Mouse (Mus musculus): ENCODE data around the gene Mbnl1. TPM values are rescaled to one million over a fixed set of nuclear protein-coding genes. Genes with fewer than 3 reads are reported as not detected.

The Mbnl1 gene
- polyA plus RNA-seq, 1 experiment from 2014 or later: 169 TPM

DNA sequence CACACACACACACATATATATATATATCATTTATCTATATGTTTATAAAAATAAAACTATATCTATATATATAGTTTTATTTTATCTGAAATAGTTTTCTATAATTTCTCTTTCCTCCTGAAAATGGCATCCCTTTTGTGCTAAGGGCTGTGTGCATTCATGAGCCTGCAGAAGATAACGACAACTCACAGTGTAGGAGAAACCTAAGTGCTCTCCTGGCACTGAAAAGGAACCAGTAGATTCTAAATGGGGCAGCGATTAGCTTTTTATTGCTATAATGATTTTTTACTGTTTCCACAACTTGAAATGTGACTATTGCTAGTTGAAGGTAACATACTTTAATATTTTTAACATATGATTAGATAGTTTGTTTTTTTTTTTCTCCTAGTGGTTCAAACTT is 25.5 kb downstream of the Mbnl1 start:
- Histone ChIP-seq H3K36me3 (no peaks in the 10 kb centered on the region), H3K27ac (peak overlapping the region; percentile 100; the same call in 1 of the 2 replicates), H3K4me2 (no peak overlapping the region), H3K4me1 (peaks cover 25% of the 10 kb centered on the region), H3K27me3 (no peaks in the 10 kb centered on the region), H3K4me3 (no peak overlapping the region), H3K9ac (no peak overlapping the region), H3K9me3 (no peaks in the 10 kb centered on the region)
- no peak for ATAC-seq (ENCODE audit: borderline replicate concordance, extremely low read depth, low FRiP score, low TSS enrichment)
- 66% methylated on average over 2 of the region's 2 CpGs for WGBS

GRCm38 (mm10) chr3:60498646-60499045 is 26.0 kb downstream of the Mbnl1 start:
- Histone ChIP-seq H3K4me1 (peaks cover 28% of the 10 kb centered on the region), H3K9me3 (no peaks in the 10 kb centered on the region), H3K36me3 (no peaks in the 10 kb centered on the region), H3K9ac (no peak overlapping the region), H3K4me3 (no peak overlapping the region), H3K27ac (peak overlapping the region; percentile 100), H3K27me3 (no peaks in the 10 kb centered on the region), H3K4me2 (peak overlapping the region; percentile 64)
- WGBS: 72% methylated on average over 3 of the region's 3 CpGs
- no peak for ATAC-seq (ENCODE audit: borderline replicate concordance, extremely low read depth, low FRiP score, low TSS enrichment)

DNA sequence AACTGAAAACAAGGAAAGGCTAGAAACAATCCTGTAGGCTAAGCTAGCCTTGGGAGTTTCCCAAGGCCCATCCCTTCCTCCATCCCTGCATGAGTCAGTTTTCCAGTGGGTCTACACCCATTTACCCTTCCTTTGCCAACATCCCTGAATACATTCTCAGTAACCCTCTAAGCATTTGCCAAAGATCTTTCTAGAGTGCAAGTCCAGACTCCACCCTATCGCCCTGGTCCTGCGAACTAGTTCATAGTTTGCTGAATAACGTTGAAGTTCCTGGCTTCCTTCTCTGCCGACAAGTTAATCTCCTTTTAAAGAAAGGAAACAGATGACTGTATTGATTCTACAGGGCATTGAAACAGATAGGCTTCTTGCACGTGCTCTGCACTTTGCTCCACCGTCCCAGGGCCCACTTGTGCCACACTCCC is 26.5 kb downstream of the Mbnl1 start:
- H3K36me3 ChIP-seq: no peaks in the 10 kb centered on the region
- H3K4me1 ChIP-seq: peaks cover 31% of the 10 kb centered on the region
- peak overlapping the region; percentile 97; the same call in 1 of the 2 replicates for H3K4me3 ChIP-seq
- peak overlapping the region; percentile 93; the same call in 1 of the 2 replicates for H3K9ac ChIP-seq
- H3K9me3 ChIP-seq: no peaks in the 10 kb centered on the region
- ATAC-seq (ENCODE audit: borderline replicate concordance, extremely low read depth, low FRiP score, low TSS enrichment): no peak
- no peaks in the 10 kb centered on the region for H3K27me3 ChIP-seq
- peak overlapping the region; percentile 64 for H3K4me2 ChIP-seq
- 41% methylated on average over 6 of the region's 6 CpGs for WGBS
- H3K27ac ChIP-seq: peak overlapping the region; percentile 100

- H3K9ac ChIP-seq: peak overlapping the region; percentile 93
- peak overlapping the region; percentile 100 for H3K27ac ChIP-seq
- H3K9me3 ChIP-seq: no peaks in the 10 kb centered on the region
- peak overlapping the region; percentile 97 for H3K4me3 ChIP-seq
- no peak for ATAC-seq (ENCODE audit: borderline replicate concordance, extremely low read depth, low FRiP score, low TSS enrichment)
- peak overlapping the region; percentile 64 for H3K4me2 ChIP-seq
- peaks cover 38% of the 10 kb centered on the region for H3K4me1 ChIP-seq
- H3K36me3 ChIP-seq: no peaks in the 10 kb centered on the region
- 40% methylated on average over 7 of the region's 7 CpGs for WGBS
- no peaks in the 10 kb centered on the region for H3K27me3 ChIP-seq
Observed at GRCm38 (mm10) chr3:60499718-60500450, 27.3 kb downstream of the Mbnl1 start.

DNA sequence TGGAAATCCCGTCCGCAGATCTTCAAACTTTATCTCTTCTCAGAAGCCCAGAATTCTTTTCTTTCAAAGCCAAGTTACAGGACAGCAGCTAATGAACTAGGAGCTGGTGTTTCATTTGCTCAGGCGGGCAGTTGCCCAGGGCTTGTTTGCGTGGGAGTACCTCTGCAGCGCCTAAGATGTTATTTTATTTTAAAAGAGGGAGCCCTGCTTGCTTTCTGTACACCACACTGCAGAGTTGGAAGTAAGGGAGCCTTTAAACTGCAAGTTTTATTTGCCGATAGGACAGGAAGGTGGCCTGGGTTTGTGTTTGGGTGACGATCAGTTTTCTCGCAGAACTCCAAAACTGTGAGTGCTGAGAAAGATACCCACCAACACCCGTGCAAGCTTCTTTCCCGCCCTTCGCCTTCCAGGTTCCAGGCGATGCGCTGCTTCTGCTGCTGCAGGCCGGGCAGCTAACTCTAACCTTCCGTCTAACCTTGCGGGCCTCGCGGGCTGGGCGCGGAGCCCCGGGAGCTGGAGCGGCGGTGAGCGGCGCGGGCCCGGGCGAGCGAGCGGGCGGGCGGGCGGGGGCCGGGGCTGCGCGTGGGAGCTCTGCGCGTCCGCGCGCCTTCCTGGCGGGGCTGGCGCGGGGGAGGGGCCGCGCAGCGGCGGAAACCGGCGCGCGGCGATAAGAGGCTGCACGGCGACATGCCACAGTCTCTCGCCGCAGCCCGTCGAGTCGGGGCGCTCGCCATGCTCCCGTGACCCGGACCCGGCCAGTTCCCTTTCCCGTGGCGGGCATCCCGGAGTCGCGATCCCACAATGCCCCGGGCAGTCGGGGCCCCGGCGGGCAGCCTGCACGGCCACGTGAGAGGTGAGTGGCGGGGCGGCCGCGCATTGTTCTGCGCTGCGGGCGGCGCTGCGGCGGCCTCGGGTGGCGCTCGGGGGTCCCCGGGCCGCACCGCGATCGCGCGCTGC is 28.2 kb downstream of the Mbnl1 start:
- peaks cover 43% of the 10 kb centered on the region for H3K4me1 ChIP-seq
- no peaks in the 10 kb centered on the region for H3K9me3 ChIP-seq
- H3K36me3 ChIP-seq: no peaks in the 10 kb centered on the region
- peak overlapping the region; percentile 100 for H3K27ac ChIP-seq
- ATAC-seq (ENCODE audit: borderline replicate concordance, extremely low read depth, low FRiP score, low TSS enrichment): peak; percentile 79
- under 1% methylated on average over 71 of the region's 96 CpGs for WGBS
- H3K4me3 ChIP-seq: peak overlapping the region; percentile 97
- H3K27me3 ChIP-seq: no peaks in the 10 kb centered on the region
- peak overlapping the region; percentile 64 for H3K4me2 ChIP-seq
- peak overlapping the region; percentile 93 for H3K9ac ChIP-seq

GRCm38 (mm10) chr3:60501561-60502151 is 29.0 kb downstream of the Mbnl1 start:
- Histone ChIP-seq H3K36me3 (no peaks in the 10 kb centered on the region), H3K9ac (peak overlapping the region; percentile 93), H3K27me3 (no peaks in the 10 kb centered on the region), H3K4me3 (peak overlapping the region; percentile 97), H3K4me2 (peak overlapping the region; percentile 64), H3K27ac (peak overlapping the region; percentile 100), H3K9me3 (no peaks in the 10 kb centered on the region), H3K4me1 (peaks cover 50% of the 10 kb centered on the region)
- peak; percentile 88 for ATAC-seq (ENCODE audit: borderline replicate concordance, extremely low read depth, low FRiP score, low TSS enrichment)
- WGBS: 1% methylated on average over 29 of the region's 29 CpGs

DNA sequence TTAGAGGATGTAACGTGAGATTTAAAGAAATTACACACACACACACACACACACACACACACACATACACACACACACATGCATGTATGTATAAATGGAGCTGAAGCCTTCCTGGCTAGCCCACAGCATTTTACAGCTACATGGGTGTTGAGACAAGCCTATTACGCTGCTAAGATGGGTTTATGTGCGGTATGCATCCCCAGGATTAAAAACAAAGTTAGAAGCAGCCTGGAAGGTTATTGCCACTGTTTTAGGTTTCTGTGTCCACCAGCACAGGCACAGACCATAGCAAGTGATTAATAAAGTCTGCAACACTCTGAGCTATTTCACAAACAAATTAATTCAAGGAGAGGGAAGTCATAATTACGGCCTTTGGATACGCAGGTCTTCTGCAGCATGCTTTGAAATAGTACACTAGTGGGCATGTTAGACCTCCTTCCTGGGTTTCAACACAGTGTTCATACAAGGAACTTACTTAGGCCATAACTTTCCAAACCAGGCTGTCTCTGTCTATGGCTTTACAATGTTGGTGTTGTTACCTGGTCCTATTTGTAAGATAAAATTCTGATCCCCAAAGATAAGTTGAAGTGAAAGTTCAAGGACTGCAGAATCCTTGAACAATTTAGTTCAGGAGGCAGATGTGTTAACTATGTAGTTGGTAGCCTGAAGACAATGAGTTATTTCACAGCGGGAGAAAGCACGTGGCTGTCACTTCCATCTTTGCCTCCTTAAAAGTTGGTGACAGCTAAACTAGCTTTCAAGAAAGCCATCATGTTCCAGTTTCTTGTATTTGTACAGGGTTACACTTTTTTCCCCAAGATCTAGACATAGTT is 29.7 kb downstream of the Mbnl1 start:
- H3K36me3 ChIP-seq: no peaks in the 10 kb centered on the region
- peak overlapping the region; percentile 97 for H3K4me3 ChIP-seq
- ATAC-seq (ENCODE audit: borderline replicate concordance, extremely low read depth, low FRiP score, low TSS enrichment): no peak
- H3K4me2 ChIP-seq: peak overlapping the region; percentile 64
- H3K9ac ChIP-seq: peak overlapping the region; percentile 93
- H3K27ac ChIP-seq: peak overlapping the region; percentile 100
- 2% methylated on average over 7 of the region's 7 CpGs for WGBS
- peaks cover 53% of the 10 kb centered on the region for H3K4me1 ChIP-seq
- no peaks in the 10 kb centered on the region for H3K27me3 ChIP-seq
- H3K9me3 ChIP-seq: no peaks in the 10 kb centered on the region

DNA sequence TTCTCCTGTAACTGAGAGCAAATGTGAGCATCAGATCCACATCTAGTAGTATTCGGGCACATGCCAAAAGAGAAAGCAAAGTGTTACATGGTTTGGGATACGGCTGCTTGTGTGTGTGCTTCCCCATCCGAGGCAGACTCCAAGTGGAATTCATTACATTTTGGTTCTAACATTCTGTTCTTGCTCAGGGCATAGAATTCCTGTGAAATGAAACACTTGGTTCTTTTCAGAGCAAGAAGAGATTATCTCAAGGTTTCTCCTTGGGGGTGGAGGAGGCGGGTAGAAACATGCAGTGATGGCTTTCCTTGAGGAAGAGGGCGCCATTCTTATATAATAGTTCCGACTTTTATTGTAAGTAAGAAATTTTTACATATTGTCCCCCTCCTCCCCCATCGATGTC is 30.6 kb downstream of the Mbnl1 start:
- no peaks in the 10 kb centered on the region for H3K9me3 ChIP-seq
- 17% methylated on average over 7 of the region's 7 CpGs for WGBS
- H3K4me2 ChIP-seq: peak overlapping the region; percentile 64
- H3K4me3 ChIP-seq: peak overlapping the region; percentile 97
- no peaks in the 10 kb centered on the region for H3K27me3 ChIP-seq
- peak overlapping the region; percentile 93 for H3K9ac ChIP-seq
- H3K36me3 ChIP-seq: no peaks in the 10 kb centered on the region
- no peak for ATAC-seq (ENCODE audit: borderline replicate concordance, extremely low read depth, low FRiP score, low TSS enrichment)
- H3K4me1 ChIP-seq: peaks cover 59% of the 10 kb centered on the region
- peak overlapping the region; percentile 100 for H3K27ac ChIP-seq

DNA sequence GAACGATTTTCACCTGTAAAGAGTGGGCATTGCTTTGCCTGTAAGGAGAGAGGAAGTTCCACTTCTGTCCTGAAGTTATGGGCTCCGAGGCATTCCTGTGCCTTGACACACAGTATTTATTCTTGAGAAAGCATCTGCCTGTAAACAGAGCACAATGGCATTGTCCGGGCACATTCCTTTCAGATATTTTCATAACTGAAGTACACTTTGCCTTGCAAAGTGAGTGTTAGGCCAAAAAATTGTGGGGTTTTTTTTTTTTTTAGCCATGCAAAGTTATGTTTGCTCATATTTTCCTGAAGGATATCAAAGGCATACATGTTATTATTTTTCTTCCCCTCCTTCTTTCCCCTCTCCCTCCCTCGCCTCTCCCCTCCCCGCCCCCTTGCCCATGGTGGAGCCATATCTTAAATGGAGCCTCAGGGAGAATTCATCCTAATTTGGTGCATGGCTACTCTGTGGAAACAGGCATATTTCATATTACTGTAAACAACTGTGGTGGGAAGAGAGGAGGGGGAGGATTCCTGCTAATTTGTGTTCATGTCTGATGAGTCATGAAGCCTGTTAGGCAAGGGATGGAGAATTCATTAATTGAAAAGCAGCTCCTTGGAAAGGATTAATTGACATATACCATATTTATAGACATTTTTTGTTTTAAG is 32.3 kb downstream of the Mbnl1 start:
- H3K9ac ChIP-seq: no peak overlapping the region; the same call in 1 of the 2 replicates
- no peaks in the 10 kb centered on the region for H3K9me3 ChIP-seq
- H3K4me3 ChIP-seq: peak overlapping the region; percentile 3
- peaks cover 55% of the 10 kb centered on the region for H3K4me1 ChIP-seq
- H3K27ac ChIP-seq: peak overlapping the region; percentile 61
- no peak for ATAC-seq (ENCODE audit: borderline replicate concordance, extremely low read depth, low FRiP score, low TSS enrichment)
- peak overlapping the region; percentile 64 for H3K4me2 ChIP-seq
- H3K36me3 ChIP-seq: no peaks in the 10 kb centered on the region
- 16% methylated on average over 5 of the region's 5 CpGs for WGBS
- H3K27me3 ChIP-seq: no peaks in the 10 kb centered on the region

- no peak overlapping the region for H3K4me2 ChIP-seq
- H3K9ac ChIP-seq: no peak overlapping the region
- no peaks in the 10 kb centered on the region for H3K9me3 ChIP-seq
- 80% methylated on average over 5 of the region's 5 CpGs for WGBS
- no peaks in the 10 kb centered on the region for H3K36me3 ChIP-seq
- H3K27ac ChIP-seq: no peak overlapping the region
- no peaks in the 10 kb centered on the region for H3K27me3 ChIP-seq
- H3K4me1 ChIP-seq: peaks cover 69% of the 10 kb centered on the region
- no peak overlapping the region for H3K4me3 ChIP-seq
- no peak for ATAC-seq (ENCODE audit: borderline replicate concordance, extremely low read depth, low FRiP score, low TSS enrichment)
Observed at GRCm38 (mm10) chr3:60506821-60507220, 34.2 kb downstream of the Mbnl1 start.
